Mouse (Mus musculus): ENCODE measurements around the gene Pou4f1. TPM values are rescaled to one million over a fixed set of nuclear protein-coding genes. Genes with fewer than 3 reads are reported as not detected.

Pou4f1 gene
- polyA plus RNA-seq, 1 experiment from 2014 or later, result 0.24 TPM

- H3K4me2 ChIP-seq, result no peak overlapping the region
- no peak overlapping the region for H3K27ac ChIP-seq
- no peak overlapping the region for H3K4me3 ChIP-seq
- peaks cover 26% of the 10 kb centered on the region; the same call in 1 of the 2 replicates for H3K4me1 ChIP-seq
- H3K36me3 ChIP-seq, result no peaks in the 10 kb centered on the region
- no peak for ATAC-seq (ENCODE audit: borderline replicate concordance, extremely low read depth, low FRiP score, low TSS enrichment)
- no peaks in the 10 kb centered on the region for H3K9me3 ChIP-seq
- 6% methylated on average over 5 of the region's 5 CpGs for WGBS
- no peak overlapping the region for H3K9ac ChIP-seq
- peaks cover 94% of the 10 kb centered on the region for H3K27me3 ChIP-seq
These were observed 3.0 kb downstream of the Pou4f1 start for GRCm38 (mm10) chr14:104464841-104465240.

GRCm38 (mm10) chr14:104463631-104464250 lies 4.1 kb downstream of the Pou4f1 start:
- no peak overlapping the region for H3K4me3 ChIP-seq
- WGBS, result 7% methylated on average over 5 of the region's 5 CpGs

DNA sequence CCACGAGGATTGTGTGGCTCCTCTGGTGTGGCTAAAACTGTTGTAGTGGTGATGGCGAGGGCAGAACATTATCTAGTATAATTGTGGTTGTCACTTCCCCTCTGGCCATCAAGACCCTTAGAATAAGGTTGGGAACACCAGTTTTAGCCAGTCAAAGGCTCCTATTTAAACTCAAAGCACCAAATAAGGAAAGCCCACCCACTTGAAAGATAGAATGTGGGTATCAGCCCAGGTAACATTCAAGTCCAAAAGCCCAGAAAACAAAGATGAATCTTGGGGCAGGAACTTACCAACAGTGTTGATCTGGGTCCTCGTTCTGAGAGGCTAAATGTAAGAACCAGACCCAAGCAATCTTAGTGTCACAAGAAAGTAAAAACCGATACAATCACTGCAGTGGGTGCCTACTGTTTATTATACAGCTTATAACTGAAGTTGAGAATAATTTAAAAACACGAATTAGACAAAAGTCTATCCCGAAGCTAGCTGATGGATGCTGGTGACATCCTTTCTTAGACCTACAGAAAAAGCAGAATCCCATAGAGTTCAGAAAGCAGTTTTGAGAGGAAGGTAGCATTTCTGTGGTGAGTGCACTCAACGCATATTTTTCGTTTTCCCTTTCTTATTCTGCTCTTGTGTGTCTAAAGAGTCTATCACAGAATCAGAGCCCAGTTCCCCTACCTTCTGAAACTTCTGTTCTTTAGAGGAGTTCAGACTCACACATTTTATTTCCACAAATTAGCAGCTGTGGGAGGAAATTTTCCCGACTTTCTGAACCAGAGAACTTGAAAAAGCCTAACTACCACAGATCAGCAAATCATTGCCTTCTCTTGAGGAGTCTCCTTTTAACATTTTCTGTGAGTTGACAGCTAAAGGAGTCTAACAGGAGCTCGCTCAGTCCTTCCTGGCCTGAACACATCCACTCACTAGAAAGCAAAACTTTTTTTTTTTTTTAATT lies 6.2 kb downstream of the Pou4f1 start:
- Histone ChIP-seq H3K4me2 (no peak overlapping the region), H3K36me3 (no peaks in the 10 kb centered on the region), H3K27ac (no peak overlapping the region), H3K4me1 (peaks cover 10% of the 10 kb centered on the region; the same call in 1 of the 2 replicates), H3K9me3 (no peaks in the 10 kb centered on the region), H3K27me3 (peaks cover 91% of the 10 kb centered on the region), H3K4me3 (no peak overlapping the region), H3K9ac (no peak overlapping the region)
- ATAC-seq (ENCODE audit: borderline replicate concordance, extremely low read depth, low FRiP score, low TSS enrichment), result no peak
- under 1% methylated on average over 10 of the region's 10 CpGs for WGBS

More at GRCm38 (mm10) chr14:104463631-104464250, 4.1 kb downstream of the Pou4f1 start:
- Histone ChIP-seq H3K9ac (no peak overlapping the region), H3K4me2 (no peak overlapping the region), H3K4me1 (peaks cover 26% of the 10 kb centered on the region; the same call in 1 of the 2 replicates), H3K27me3 (peaks cover 94% of the 10 kb centered on the region), H3K36me3 (no peaks in the 10 kb centered on the region), H3K27ac (no peak overlapping the region), H3K9me3 (no peaks in the 10 kb centered on the region)
- no peak for ATAC-seq (ENCODE audit: borderline replicate concordance, extremely low read depth, low FRiP score, low TSS enrichment)

DNA sequence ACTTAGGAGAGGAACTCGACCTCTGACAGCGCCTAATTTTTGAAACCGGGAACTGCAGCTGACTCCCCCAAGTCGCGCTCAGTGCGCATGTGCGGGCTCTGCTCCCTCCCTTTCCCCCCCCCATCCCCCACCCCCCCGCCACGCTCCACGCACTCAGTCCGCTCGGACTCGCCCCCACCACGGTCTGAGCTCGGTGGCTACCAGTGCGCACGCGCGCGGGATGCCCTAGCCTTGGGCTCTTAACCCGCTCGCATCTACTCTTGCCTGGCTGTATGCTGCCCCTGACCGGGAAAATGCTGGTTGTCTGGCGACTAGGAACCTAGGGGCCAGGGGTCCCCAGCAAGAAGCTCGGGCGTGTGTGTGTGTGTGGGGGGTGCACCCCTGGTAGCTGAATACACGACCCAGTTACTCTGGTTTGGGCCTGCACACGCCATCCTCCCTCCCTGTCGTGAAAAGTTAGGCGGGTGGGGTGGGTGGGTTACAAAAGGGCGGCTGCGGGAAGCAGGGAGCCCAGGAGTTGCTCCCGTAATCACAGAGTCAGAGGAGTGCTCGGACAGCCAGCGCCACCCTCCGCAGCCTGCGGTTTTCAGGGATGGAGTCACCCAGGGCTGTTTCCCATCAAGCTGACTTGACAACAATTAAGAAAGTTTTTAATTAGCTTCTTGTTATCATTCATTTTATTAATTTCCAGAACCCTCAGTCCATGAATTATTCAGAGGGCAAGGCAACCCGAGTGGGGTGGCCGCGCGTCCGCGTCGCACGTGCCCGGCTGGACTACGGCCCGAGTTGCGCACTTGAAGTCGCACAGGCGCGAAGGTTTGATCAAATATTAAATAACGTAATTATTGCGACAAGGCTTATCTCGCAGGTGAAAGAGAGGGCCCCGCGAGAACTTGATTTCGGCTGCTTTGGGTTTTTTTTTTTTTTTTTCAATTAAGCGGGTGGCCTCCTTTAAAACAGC lies 7.2 kb downstream of the Pou4f1 start:
- Histone ChIP-seq H3K9ac (no peak overlapping the region), H3K4me1 (peaks cover 5% of the 10 kb centered on the region; the same call in 1 of the 2 replicates), H3K27ac (no peak overlapping the region), H3K36me3 (no peaks in the 10 kb centered on the region), H3K4me3 (no peak overlapping the region), H3K9me3 (no peaks in the 10 kb centered on the region), H3K27me3 (peaks cover 84% of the 10 kb centered on the region), H3K4me2 (peak overlapping the region; percentile 37)
- peak; percentile 75 for ATAC-seq (ENCODE audit: borderline replicate concordance, extremely low read depth, low FRiP score, low TSS enrichment)
- WGBS, result under 1% methylated on average over 57 of the region's 59 CpGs

GRCm38 (mm10) chr14:104459513-104460111 lies 8.2 kb downstream of the Pou4f1 start:
- Histone ChIP-seq H3K27me3 (peaks cover 82% of the 10 kb centered on the region), H3K9me3 (no peaks in the 10 kb centered on the region), H3K4me3 (no peak overlapping the region), H3K9ac (no peak overlapping the region), H3K27ac (no peak overlapping the region), H3K4me1 (peaks cover 4% of the 10 kb centered on the region; the same call in 1 of the 2 replicates), H3K36me3 (no peaks in the 10 kb centered on the region), H3K4me2 (no peak overlapping the region)
- WGBS, result under 1% methylated on average over 25 of the region's 25 CpGs
- no peak for ATAC-seq (ENCODE audit: borderline replicate concordance, extremely low read depth, low FRiP score, low TSS enrichment)

- no peak overlapping the region for H3K4me3 ChIP-seq
- no peaks in the 10 kb centered on the region for H3K36me3 ChIP-seq
- no peak overlapping the region for H3K9ac ChIP-seq
- H3K4me2 ChIP-seq, result no peak overlapping the region
- ATAC-seq (ENCODE audit: borderline replicate concordance, extremely low read depth, low FRiP score, low TSS enrichment), result no peak
- no peak overlapping the region for H3K27ac ChIP-seq
- H3K9me3 ChIP-seq, result no peaks in the 10 kb centered on the region
- 2% methylated on average over 19 of the region's 19 CpGs for WGBS
- peaks cover 80% of the 10 kb centered on the region for H3K27me3 ChIP-seq
- peaks cover 4% of the 10 kb centered on the region; the same call in 1 of the 2 replicates for H3K4me1 ChIP-seq
These were observed 8.9 kb downstream of the Pou4f1 start for GRCm38 (mm10) chr14:104458728-104459512.

- Histone ChIP-seq H3K27ac (no peak overlapping the region), H3K27me3 (peaks cover 72% of the 10 kb centered on the region), H3K4me1 (peaks cover 4% of the 10 kb centered on the region; the same call in 1 of the 2 replicates), H3K9me3 (no peaks in the 10 kb centered on the region), H3K9ac (no peak overlapping the region), H3K4me2 (no peak overlapping the region), H3K36me3 (no peaks in the 10 kb centered on the region), H3K4me3 (no peak overlapping the region)
- ATAC-seq (ENCODE audit: borderline replicate concordance, extremely low read depth, low FRiP score, low TSS enrichment), result no peak
- under 1% methylated on average over 20 of the region's 20 CpGs for WGBS
These were observed 9.7 kb downstream of the Pou4f1 start for GRCm38 (mm10) chr14:104457966-104458710.

- H3K4me2 ChIP-seq, result no peak overlapping the region
- ATAC-seq (ENCODE audit: borderline replicate concordance, extremely low read depth, low FRiP score, low TSS enrichment), result no peak
- WGBS, result 4% methylated on average over 5 of the region's 5 CpGs
- H3K4me3 ChIP-seq, result no peak overlapping the region
- no peaks in the 10 kb centered on the region for H3K36me3 ChIP-seq
- H3K27me3 ChIP-seq, result peaks cover 66% of the 10 kb centered on the region
- peaks cover 4% of the 10 kb centered on the region; the same call in 1 of the 2 replicates for H3K4me1 ChIP-seq
- no peak overlapping the region for H3K9ac ChIP-seq
- H3K27ac ChIP-seq, result no peak overlapping the region
- no peaks in the 10 kb centered on the region for H3K9me3 ChIP-seq
These were observed 10.8 kb downstream of the Pou4f1 start for GRCm38 (mm10) chr14:104456976-104457375.

DNA sequence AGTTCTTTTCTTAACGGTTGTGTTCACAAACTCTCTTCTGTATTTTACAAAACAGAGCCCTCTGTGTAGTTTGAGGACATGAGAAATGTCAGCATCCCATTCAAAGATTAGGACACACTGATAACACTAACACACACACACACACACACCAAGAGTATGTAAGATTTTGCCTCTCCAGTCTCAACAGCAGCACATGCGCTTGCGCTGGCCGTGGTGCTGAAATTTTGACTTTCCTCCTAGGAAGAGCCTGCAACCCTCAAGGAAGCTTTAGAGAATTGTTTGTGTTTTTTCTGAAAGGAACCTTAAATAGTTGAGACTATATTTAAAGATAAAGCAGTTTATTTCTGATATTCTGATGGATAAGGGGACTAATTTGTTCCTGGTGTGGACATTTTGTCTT lies 14.0 kb downstream of the Pou4f1 start:
- ATAC-seq (ENCODE audit: borderline replicate concordance, extremely low read depth, low FRiP score, low TSS enrichment), result no peak
- Histone ChIP-seq H3K4me3 (no peak overlapping the region), H3K4me2 (no peak overlapping the region), H3K27me3 (peaks cover 35% of the 10 kb centered on the region), H3K4me1 (no peaks in the 10 kb centered on the region), H3K36me3 (no peaks in the 10 kb centered on the region), H3K9ac (no peak overlapping the region), H3K9me3 (no peaks in the 10 kb centered on the region), H3K27ac (no peak overlapping the region)
- 11% methylated on average over 4 of the region's 4 CpGs for WGBS

GRCm38 (mm10) chr14:104434293-104434692 lies 33.5 kb downstream of the Pou4f1 start:
- 38% methylated on average over 2 of the region's 2 CpGs for WGBS
- no peaks in the 10 kb centered on the region for H3K9me3 ChIP-seq
- ATAC-seq (ENCODE audit: borderline replicate concordance, extremely low read depth, low FRiP score, low TSS enrichment), result no peak
- no peak overlapping the region for H3K4me3 ChIP-seq
- no peak overlapping the region for H3K4me2 ChIP-seq
- no peaks in the 10 kb centered on the region for H3K4me1 ChIP-seq
- H3K9ac ChIP-seq, result no peak overlapping the region
- H3K36me3 ChIP-seq, result no peaks in the 10 kb centered on the region
- H3K27me3 ChIP-seq, result no peaks in the 10 kb centered on the region
- no peak overlapping the region for H3K27ac ChIP-seq

Measured in lung, embryonic 15.5 days (tissue).